Mouse (Mus musculus): Measurements from ENCODE around the gene Fam83e.

- TF ChIP-seq CTCF (IDR thresholded peaks at IDR 0.05; ENCODE audit: control insufficient read depth, insufficient read depth, insufficient read length) (no peak), MAX (IDR thresholded peaks at IDR 0.05) (no peak), CEBPB (IDR thresholded peaks at IDR 0.05; ENCODE audit: low read depth) (no peak), MYOD1 (IDR thresholded peaks at IDR 0.05; ENCODE audit: control insufficient read depth, insufficient read length, low read depth) (no peak), USF1 (IDR thresholded peaks at IDR 0.05; ENCODE audit: low read depth) (no peak)
Observed at GRCm38 (mm10) chr7:45697894-45698293, 23.1 kb upstream of the Fam83e start.
